Mouse (Mus musculus) MN1 (cell line): Measurements from ENCODE around the gene Ddx46.
"Not testable (repeated sequence)": the region's sequence is repeated elsewhere in the genome, so short reads cannot be mapped to it uniquely, and the experiment has no call there.

Experiments
- DNase-seq: peaks from one replicate; pipeline ENCODE4 v3.0.0-alpha.2; 2016; ENCODE audit warnings: low spot score

Ddx46 gene

DNA sequence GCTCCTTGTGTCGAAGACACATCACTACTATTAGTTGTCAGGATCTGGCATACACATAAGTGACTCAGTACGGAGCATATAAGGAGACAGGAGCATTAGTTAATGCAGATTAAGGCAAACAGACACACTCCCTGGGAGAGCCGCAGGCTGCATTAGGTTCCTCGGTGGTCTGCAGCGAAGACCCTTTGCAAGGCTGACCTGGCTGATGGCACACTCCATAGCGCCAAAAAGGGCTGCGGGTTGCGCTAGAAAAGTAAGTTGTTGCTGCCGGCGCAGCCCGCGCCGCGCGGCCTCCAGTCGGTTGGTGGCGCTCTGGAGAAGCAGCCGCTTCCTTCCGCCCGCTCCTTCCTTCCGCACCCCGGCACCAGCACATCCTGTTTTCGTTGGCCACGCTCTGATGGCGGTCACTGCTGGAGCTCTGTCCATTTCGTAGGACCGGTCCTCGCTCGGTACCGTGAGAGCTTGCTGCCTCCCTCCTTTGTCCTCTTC is at the start of gene Ddx46:
Ddx46 (plus strand) TSS at position 389 of the 489 bp plus-strand sequence.
- peak; percentile 93 for DNase-seq

DNA sequence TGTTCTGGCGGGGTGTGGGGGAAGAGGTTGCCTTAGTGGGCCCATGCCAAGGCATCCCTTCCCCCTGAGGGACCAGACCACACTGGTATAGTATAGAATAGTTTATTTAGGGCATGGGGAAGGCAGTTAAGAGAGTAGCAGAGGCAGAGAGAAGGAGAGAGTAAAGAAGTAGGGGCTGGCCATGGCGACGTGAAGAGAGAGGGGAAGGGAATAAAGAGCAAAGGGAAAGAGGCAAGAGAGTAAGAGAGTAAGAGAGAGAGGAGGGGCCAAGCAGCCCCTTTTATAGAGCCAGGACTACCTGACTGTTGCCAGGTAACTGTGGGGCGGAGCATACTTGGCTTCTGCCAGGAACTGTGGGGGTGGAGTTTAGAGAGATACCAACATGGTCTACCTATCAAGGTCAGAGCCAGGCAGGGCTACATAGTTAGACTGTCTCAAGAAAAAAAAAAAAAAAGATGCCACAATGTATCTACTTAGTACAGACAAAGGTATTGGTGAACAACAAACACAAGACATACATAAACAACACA is 42.8 kb upstream of the Ddx46 start:
- DNase-seq = no peak

- DNase-seq = peak; percentile 95
Measured at GRCm38 (mm10) chr13:55592512-55593253, 42.1 kb upstream of the Ddx46 start.

DNA sequence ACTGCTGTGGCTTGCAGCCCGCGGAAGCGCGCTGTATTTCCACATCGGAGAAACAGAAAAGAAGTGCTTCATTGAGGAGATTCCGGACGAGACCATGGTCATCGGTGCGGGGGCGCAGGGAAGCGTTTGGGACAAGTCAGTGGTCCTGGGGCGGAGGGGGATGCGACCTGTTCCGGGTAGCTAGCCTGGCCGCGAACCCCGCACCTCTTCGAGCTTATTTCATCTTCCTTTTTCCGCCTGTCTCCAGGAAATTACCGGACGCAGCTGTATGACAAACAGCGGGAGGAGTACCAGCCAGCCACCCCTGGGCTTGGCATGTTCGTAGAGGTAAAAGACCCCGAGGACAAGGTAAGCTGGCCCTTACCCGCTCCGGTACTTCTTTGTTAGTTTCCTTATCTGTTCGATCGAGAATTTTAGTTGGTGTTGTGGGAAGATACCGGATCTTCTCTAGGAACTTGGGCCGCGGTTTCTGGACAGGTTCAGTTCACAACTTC is 41.5 kb upstream of the Ddx46 start:
- no peak for DNase-seq

DNA sequence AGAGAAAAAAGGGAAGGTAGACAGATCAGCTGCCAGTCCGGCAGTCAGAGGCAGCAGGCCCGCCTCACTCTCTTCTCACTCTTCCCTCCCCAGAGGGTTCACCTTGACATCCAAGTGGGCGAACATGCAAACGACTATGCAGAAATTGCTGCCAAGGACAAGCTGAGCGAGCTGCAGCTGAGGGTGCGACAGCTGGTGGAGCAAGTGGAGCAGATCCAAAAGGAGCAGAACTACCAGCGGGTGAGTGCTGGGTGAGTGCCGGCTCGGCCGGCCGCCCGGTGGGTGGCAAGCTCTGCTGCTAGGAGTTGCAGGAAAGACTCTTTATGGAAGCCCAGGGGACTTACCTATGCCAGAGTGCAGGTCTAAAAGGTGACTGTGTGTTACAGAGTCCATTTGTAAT is 39.5 kb upstream of the Ddx46 start:
- no peak for DNase-seq

DNA sequence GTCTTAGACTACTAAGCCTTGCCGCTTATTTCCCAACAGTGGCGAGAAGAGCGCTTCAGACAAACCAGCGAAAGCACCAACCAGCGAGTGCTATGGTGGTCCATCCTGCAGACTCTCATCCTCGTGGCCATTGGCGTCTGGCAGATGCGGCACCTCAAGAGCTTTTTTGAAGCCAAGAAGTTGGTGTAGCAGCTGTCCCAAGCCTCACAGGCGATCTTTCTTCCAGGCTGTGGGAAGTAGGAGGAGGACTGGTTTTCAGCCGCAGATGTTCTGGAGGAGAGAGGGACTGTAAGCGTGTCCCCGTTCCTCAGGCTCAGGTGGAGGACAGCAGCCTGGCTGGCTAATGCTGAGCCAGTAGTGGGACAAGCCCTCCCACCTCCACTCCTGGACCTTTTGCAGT is 38.0 kb upstream of the Ddx46 start:
- no peak for DNase-seq

GRCm38 (mm10) chr13:55599566-55600540 is 35.0 kb upstream of the Ddx46 start, which contains the start of gene B4galt7:
B4galt7 (plus strand) TSS chr13:55599896.
- peak; percentile 85 for DNase-seq

DNA sequence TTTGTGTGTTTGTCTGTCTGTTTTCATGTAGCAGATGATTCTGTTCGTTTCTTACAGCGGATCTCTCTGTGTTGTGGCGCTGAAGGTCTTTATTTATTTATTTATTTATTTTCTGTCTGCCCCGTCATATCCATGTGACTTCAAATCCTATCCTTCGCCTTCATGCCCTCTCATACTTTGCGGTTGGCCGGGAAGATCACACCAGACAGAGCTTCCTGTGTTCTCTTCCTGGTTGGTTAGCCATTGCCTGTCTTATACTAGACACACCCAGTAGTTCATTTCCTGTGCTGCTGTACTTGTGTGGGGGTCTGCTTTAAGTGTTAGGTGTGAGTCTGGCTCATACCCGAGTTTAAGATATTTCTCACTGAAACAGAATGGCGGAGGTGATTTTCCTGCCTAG is 34.2 kb upstream of the Ddx46 start:
- DNase-seq = peak; percentile 68

DNA sequence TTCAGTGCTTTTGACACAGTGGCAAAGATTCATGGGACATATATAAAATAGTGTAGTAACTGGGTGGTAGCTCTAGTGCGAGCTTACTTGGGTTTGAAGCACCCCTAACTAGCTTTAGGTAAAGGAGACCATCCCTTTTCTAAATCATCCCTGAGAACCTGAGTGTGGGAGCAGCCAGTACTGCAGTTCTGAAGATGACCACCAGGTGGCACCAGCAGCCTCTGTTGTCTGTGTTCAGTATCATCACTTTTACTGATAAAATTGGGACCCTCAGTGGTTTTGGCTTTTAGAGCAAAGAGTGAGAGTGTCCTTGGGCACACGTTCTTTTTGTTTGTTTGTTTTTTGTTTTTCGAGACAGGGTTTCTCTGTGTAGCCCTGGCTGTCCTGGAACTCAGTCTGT is 33.2 kb upstream of the Ddx46 start:
- DNase-seq = peak; percentile 84

GRCm38 (mm10) chr13:55604606-55605005 is 30.2 kb upstream of the Ddx46 start:
- DNase-seq = no peak

DNA sequence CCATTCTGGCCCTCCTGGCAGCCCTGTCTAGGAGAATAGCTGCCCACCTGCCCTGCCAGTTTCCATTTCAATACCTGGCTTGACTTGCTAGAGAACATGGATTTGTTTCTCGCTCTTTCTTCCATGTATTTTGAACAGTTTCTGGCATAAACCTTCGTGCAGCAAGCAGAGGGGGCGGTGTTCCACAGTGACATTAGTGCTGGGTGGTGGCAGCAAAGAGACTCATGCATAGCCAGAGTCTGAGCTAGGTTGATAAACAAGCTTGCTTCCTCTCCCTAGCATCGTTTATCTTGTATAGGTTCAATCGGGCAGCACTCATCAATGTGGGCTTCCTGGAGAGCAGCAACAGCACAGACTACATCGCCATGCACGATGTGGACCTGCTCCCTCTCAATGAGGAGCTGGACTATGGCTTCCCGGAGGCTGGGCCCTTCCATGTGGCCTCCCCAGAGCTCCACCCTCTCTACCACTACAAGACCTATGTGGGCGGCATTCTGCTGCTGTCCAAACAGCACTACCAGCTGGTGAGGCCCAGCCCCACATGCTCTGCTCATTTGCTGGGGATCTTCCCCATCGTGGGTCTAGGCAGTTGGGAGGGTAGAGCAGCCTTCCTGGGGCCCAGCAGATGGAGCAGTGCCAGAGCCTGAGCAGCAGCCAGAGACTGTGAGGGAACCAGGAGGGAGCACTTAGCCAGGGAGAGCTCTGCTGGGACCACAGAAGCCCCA is 27.8 kb upstream of the Ddx46 start:
- peak; percentile 80 for DNase-seq

- DNase-seq = no peak
Measured at GRCm38 (mm10) chr13:55607624-55608006, 27.2 kb upstream of the Ddx46 start.

DNA sequence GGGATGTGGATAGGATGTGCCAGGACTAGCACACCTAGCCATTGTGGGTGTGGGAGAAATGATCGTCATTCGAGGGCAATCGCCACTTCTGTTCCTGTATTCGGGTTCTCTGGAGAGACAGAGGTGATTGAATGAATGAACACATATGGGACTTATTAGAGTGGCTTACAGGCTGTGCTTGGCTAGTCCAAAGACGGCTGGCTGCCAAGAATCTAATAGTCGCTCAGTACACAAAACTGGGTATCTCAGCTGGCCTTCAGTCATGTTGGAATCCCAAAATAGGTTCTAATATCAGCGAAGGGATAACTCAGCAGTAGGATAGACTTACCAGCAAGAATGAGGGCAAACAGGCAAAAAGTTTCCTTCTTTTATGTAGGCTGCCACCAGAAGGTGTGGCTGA is 22.8 kb upstream of the Ddx46 start:
- no peak for DNase-seq

- DNase-seq = no peak
Measured at GRCm38 (mm10) chr13:55613471-55613870, 21.4 kb upstream of the Ddx46 start.

- no peak for DNase-seq
Measured at GRCm38 (mm10) chr13:55619328-55619727, 15.5 kb upstream of the Ddx46 start.

DNA sequence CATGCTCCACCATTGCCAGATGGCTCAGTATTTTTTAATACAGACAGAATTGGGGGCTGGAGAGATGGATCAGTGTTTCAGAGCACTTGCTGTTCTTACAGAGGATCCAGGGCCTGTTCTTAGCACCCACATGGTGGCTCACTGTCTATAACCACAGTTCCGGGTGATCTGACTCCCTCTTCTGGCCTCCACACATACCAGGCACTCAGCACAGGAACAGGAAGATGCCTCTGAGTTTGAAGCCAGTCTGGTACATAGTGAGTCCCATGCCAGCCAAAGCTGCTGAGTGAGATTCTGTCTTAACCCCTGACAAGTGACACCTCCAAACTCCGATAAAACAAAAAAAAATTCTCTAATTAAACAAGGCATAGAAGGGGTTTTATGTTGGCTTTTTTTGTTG is 14.6 kb upstream of the Ddx46 start:
- no peak for DNase-seq

DNA sequence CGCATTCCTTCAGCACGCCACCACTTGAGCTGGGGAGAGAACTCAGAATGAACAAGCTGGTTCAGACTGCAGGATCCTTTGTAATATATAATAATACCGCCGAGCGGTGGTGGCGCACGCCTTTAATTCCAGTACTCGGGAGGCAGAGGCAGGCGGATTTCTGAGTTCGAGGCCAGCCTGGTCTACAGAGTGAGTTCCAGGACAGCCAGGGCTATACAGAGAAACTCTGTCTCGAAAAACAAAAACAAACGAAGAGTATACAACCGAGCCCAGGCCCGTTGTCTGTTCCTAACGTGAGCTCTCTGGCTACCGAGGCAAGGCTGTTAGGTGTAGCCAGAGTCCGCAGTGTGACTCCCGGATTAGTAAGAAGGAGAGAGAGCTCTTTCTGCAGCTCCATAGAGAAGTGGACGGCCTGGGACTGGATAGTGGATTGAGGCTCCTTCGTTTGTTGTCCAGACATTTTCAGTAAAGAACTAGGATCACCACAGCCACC is 12.6 kb upstream of the Ddx46 start:
- not testable (repeated sequence) for DNase-seq

DNA sequence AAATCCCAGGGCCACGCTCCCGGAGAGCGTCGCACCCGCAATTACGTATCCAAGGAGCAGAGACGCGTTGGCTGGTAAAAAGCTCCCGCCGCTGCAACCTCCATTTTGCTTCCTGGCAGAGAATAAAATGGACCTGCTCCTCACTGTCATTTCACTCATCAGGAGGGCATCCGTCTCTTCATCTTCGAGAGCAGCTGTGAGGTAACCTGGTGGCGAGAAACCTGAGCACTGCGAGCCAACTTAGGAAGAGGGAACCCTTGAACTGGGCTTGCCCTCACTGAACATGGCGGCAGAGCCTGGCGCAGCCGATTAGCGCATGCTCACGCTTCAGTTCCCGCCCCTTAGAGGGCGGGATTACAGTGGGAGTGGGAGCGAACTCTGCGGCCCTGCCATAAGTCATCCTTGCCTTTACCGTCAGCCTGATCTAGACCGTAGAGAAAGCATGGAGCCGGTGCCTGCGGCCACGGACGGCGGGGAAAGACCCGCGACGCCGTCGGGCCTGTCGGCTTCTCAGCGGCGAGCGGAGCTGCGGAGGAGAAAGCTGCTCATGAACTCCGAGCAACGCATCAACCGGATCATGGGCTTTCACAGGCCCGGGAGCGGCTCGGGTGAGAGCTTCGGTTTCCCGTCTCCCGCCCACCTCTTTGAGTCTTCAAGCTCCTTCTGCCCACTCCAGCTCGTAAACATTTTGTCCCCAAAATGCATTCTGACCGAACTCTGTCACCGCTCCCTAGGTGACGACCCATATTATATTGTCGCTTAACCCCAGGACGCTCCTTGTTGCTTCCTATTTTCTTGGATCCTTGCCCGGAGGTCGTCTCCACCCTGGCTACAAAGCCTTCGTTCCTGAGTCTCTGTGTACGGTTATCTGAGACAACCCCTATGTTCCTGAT is 11.9 kb upstream of the Ddx46 start, which contains the start of gene Caml:
Caml (plus strand) TSS at position 357 of the 893 bp plus-strand sequence.
- peak; percentile 95 for DNase-seq

GRCm38 (mm10) chr13:55635146-55635571 is 332 bp downstream of the Ddx46 start:
- DNase-seq = peak; percentile 56
